Mouse (Mus musculus) bone marrow macrophage, adult 2 months (primary cell): ENCODE measurements around the gene Cttnbp2.

Source experiments
- CTCF ChIP-seq: IDR thresholded peaks from 2 replicates; pipeline ENCODE4 v1.5.1; 2012; ENCODE audit warnings: low read depth, mild to moderate bottlenecking, low read length, moderate library complexity
- POLR2A ChIP-seq: IDR thresholded peaks from 2 replicates; pipeline ENCODE4 v1.6.1; 2012; ENCODE audit warnings: mild to moderate bottlenecking, low read depth, low read length, borderline replicate concordance

DNA sequence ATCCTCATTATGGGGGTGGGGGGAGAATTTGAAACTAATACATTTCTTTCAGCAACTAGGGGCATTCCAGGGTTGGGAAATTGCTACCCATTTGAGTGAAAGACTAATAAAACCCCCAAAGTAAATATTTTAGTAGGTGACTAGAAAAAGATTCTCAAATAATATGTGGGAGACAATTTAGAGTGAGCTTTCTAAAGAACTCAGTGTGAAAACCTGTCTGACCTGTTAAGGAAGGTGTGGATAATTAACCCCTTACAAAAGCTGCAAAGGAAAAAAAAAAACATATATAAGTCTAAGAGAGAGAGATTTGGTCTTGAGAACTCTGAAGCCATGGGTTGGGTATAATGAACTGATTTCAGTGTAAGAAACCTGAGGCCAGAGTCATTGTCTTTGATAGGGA, 176.3 kb downstream of the Cttnbp2 start:
- TF ChIP-seq POLR2A (no peak), CTCF (no peak)
